Mouse (Mus musculus): ENCODE data around the gene Yod1.

DNA sequence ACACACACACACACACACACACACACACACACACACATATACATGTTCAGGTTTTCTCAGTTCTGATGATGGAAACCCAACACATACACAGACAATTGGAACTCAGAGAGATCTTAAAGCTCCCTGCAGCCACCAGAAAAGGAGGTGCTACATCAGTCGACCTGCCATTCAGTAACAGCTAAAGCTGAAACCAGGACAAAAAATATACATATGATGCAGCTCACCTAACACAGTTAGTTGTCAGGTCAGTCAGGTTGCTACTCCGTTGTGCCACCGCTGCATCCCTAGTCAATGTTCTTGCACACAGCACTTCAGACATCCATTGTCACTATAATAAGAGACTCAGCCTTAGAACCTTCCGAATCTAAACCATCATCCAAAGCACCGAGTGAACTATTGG, 27.8 kb downstream of the Yod1 start:
- TF ChIP-seq CTCF (IDR thresholded peaks at IDR 0.05): no peak
- TF ChIP-seq EP300 (IDR thresholded peaks at IDR 0.05): no peak
